10 mouse cellular contexts compared by ENCODE assay signal in genomic region chrX:11444261-11444725, GRCm38 (mm10).
DNase-seq lines count a peak whose midpoint lies in the region; TF ChIP-seq lines count a peak whose summit lies in the region.
"Had no signal": no experiment of that assay in that cellular context is flagged by ENCODE, and none has a peak within 500 bp of the region (broad histone marks: within the 10 kb centered on the region; RNA-seq: fewer than 3 reads in every experiment).

No protein-coding gene starts in this region.

- peaks cover 4% of the 10 kb centered on the region; the same call in 1 of the 2 replicates for H3K4me1 ChIP-seq in kidney, adult 2 months (ENCODE audit: control insufficient read depth, insufficient read depth, low read length)

- no peak for TF ChIP-seq CTCF in kidney, adult 2 months (conservative IDR thresholded peaks at IDR 0.05; ENCODE audit: insufficient read depth, insufficient read length, low read depth, low read length)

- H3K36me3 ChIP-seq in kidney, adult 2 months (ENCODE audit: control insufficient read depth, insufficient read depth, low read length) = no peaks in the 10 kb centered on the region
- H3K36me3 ChIP-seq: limb, embryonic 15.5 days; neural tube, embryonic 13.5 days had no signal

- 25% methylated on average over 10 of the region's 10 CpGs for WGBS in kidney, adult 2 months

- TF ChIP-seq POLR2A in kidney, adult 2 months (IDR thresholded peaks at IDR 0.05; ENCODE audit: low read depth, low read length) = no peak

- no peaks in the 10 kb centered on the region for H3K27me3 ChIP-seq in kidney, adult 2 months (replicated peaks; ENCODE audit: control insufficient read depth, insufficient read depth, low read length)

- no peak overlapping the region for H3K4me3 ChIP-seq in kidney, adult 2 months (ENCODE audit: insufficient read depth, low read depth, low read length)
- H3K4me3 ChIP-seq: limb, embryonic 15.5 days; neural tube, embryonic 13.5 days had no signal

- no peak overlapping the region for H3K27ac ChIP-seq in kidney, adult 2 months (ENCODE audit: insufficient read depth, low read depth, low read length)
- H3K27ac ChIP-seq: limb, embryonic 15.5 days; neural tube, embryonic 13.5 days had no signal

- DNase-seq in 3134 (ENCODE audit: extremely low read depth, insufficient read length, low spot score) = peak; percentile 1
- DNase-seq in adrenal gland, adult (ENCODE audit: inconsistent age in 2 of 2, low spot score in 1 of 2) = peak; percentile 22 to 82
- DNase-seq in gastrocnemius, adult 8-10 months (ENCODE audit: low spot score in 2 of 2) = peak; percentile 54 to 66
- peak; percentile 92 for DNase-seq in kidney, adult 2 months
- DNase-seq in thymus, postnatal 0 days (ENCODE audit: low spot score) = no peak
- no peak for DNase-seq in layer of hippocampus, adult 11-12 months (ENCODE audit: low spot score)
- DNase-seq in thymus, postnatal 14 days = no peak
- DNase-seq in retina, postnatal 1 day = no peak

Comparison
In these comparisons a context has a peak if more than half of its experiments do, and no peak if none do; other contexts are left out.
1. DNase-seq: peak in 3134 (single experiment), adrenal gland, adult (2 of 2), gastrocnemius, adult 8-10 months (2 of 2) and kidney, adult 2 months (single experiment); none in thymus, postnatal 0 days (single experiment), layer of hippocampus, adult 11-12 months (single experiment), thymus, postnatal 14 days (single experiment) and retina, postnatal 1 day (single experiment).